Mouse (Mus musculus) kidney, embryonic 15.5 days (tissue): Measurements from ENCODE around the gene Ccdc57. TPM values are rescaled to one million over a fixed set of nuclear protein-coding genes. Genes with fewer than 3 reads are reported as not detected.
"Not testable (repeated sequence)": the region's sequence is repeated elsewhere in the genome, so short reads cannot be mapped to it uniquely, and the experiment has no call there.

Source experiments
- ATAC-seq: fragments of 200-750 bp; cut with Nextera tagmentation; replicated peaks from 2 replicates; pipeline ENCODE4 v1.8.0; 2017; ENCODE audit warnings: moderate TSS enrichment; ENCODE audit not compliant: low FRiP score
- H3K27ac ChIP-seq: fragments of 300-500 bp; sonication (generic); 2 replicates; pipeline ENCODE4 v1.5.1; 2015; ENCODE audit warnings: mild to moderate bottlenecking, inconsistent platforms
- H3K27me3 ChIP-seq: fragments of 300-500 bp; sonication (generic); 2 replicates; pipeline ENCODE4 v1.6.1; 2015; ENCODE audit warnings: inconsistent platforms
- H3K36me3 ChIP-seq: fragments of 300-500 bp; sonication (generic); 2 replicates; pipeline ENCODE4 v1.6.1; 2015; ENCODE audit warnings: inconsistent platforms
- H3K4me1 ChIP-seq: fragments of 300-500 bp; sonication (generic); 2 replicates; pipeline ENCODE4 v1.6.1; 2015; ENCODE audit warnings: inconsistent platforms
- H3K4me2 ChIP-seq: fragments of 300-500 bp; sonication (generic); 2 replicates; pipeline ENCODE4 v1.6.1; 2015; ENCODE audit warnings: moderate library complexity, mild to moderate bottlenecking, inconsistent platforms
- H3K4me3 ChIP-seq: fragments of 300-500 bp; sonication (generic); replicated peaks from 2 replicates; pipeline ENCODE4 v1.5.1; 2015; ENCODE audit warnings: mild to moderate bottlenecking, inconsistent platforms
- H3K9ac ChIP-seq: fragments of 300-500 bp; sonication (generic); 2 replicates; pipeline ENCODE4 v1.6.1; 2015; ENCODE audit warnings: mild to moderate bottlenecking, inconsistent platforms
- H3K9me3 ChIP-seq: fragments of 300-500 bp; sonication (generic); replicated peaks from 2 replicates; pipeline ENCODE4 v1.6.1; 2016; ENCODE audit warnings: inconsistent platforms
- WGBS: fragments of 180-500 bp; shearing (Covaris S2); methylation state at CpG from one replicate; pipeline ENCODE4 v1.1.7; 2015; ENCODE audit warnings: mixed read lengths; 5-methylcytosine and 5-hydroxymethylcytosine counted together
- polyA plus RNA-seq: library from polyadenylated mRNA; unstranded; fragments of >200 nt; fragmentation: Nextera tagmentation; extraction: Ambion mirVana; gene quantifications from 2 replicates; pipeline ENCODE4 v1.2.1, GENCODE M21; 2015

Gene Ccdc57
- polyA plus RNA-seq, 1 experiment from 2014 or later = 8.4 TPM

DNA sequence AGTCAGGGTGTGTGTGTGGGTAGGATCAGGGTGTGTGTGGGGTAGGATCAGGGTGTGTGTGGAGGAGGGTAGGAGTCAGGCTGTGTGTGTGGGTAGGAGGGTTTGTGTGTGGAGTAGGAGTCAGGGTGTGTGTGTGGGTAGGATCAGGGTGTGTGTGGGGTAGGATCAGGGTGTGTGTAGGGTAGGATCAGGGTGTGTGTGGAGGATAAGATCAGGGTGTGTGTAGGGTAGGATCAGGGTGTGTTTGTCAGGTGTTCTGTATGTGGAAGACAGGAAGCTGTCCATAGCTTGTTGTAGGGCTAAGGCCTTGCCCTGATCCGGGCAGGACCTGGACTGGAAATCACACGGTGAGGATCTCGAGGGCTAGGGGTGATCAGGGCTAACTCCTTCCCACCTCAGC is 76.7 kb downstream of the Ccdc57 start:
- not testable (repeated sequence) for H3K27ac ChIP-seq, H3K9me3 ChIP-seq, H3K4me3 ChIP-seq, ATAC-seq, H3K4me2 ChIP-seq, H3K9ac ChIP-seq, H3K27me3 ChIP-seq
- Histone ChIP-seq H3K4me1 (peaks cover 28% of the 10 kb centered on the region), H3K36me3 (peaks cover 42% of the 10 kb centered on the region)
- WGBS = 95% methylated on average over 3 of the region's 3 CpGs

DNA sequence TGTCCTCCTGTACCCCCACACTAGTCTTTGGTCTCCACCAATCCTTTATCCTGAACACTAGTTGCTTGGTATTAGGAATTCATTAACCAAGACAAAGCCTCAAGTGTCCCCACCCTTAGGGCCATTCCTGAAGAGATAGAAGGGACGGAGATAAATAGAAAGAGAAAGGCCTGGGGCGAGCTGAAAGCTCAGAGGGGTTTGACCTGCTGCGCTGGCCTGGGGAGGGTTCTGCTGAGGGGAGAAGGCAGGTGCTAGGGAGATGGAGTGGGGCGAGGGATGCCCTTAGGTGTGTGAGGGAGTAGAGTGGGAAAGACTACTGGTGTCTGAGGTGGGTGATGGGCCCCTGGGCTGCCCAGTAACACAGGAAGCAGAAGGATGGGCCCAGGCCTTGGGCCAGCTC is 78.9 kb downstream of the Ccdc57 start:
- H3K9me3 ChIP-seq = no peaks in the 10 kb centered on the region
- peaks cover 23% of the 10 kb centered on the region; the same call in 1 of the 2 replicates for H3K36me3 ChIP-seq
- 79% methylated on average over 4 of the region's 4 CpGs for WGBS
- H3K27me3 ChIP-seq = no peaks in the 10 kb centered on the region
- no peak overlapping the region for H3K9ac ChIP-seq
- ATAC-seq = no peak
- H3K4me3 ChIP-seq = no peak overlapping the region
- peak overlapping the region; percentile 89 for H3K27ac ChIP-seq
- peaks cover 36% of the 10 kb centered on the region for H3K4me1 ChIP-seq
- H3K4me2 ChIP-seq = no peak overlapping the region

- no peak for ATAC-seq
- Histone ChIP-seq H3K9ac (no peak overlapping the region), H3K4me2 (no peak overlapping the region), H3K27me3 (no peaks in the 10 kb centered on the region), H3K4me1 (peaks cover 36% of the 10 kb centered on the region), H3K4me3 (no peak overlapping the region), H3K27ac (peak overlapping the region; percentile 89), H3K36me3 (peaks cover 16% of the 10 kb centered on the region; the same call in 1 of the 2 replicates), H3K9me3 (no peaks in the 10 kb centered on the region)
- WGBS = 97% methylated on average over 4 of the region's 4 CpGs
Measured at GRCm38 (mm10) chr11:120853158-120853557, 79.5 kb downstream of the Ccdc57 start.

DNA sequence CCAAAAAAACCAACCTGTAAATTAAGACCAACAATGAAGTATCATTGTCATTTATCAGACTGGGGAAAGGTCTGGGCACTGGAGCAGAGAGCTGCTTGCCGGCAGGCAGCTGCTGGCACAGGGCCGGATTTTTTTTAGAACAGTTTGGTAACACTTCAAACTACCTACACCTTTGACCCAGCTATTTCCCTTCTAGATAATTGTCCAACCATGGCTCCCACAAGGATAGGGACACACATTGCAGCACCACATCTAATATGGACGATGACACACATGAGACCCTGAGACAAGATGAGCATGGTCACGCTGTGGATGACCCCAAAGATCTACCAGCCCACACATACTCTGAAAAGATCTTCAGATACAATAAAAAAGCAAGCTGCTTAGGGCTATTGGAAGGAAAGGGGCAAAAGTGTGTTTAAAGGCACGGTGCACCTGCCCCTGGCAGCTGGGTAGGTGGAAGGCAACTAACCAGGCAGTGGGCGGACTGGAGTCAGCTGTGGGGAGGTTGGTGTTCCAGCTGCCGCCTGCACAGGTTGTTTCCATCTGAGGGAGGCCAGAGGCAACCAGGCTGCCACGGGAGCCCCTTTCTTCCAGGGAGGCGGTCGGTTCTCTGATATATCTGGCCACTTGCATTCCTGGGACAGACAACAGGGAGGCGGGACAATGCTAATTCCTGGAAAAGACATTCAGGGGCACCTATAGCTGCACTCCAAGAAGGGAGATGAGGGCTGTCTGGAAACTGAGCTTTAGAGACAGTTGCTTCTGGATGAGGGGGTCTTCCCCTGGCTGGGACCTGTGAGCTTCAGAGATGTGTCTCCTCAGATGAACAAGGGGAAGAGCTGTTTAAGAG is 80.4 kb downstream of the Ccdc57 start:
- no peak overlapping the region for H3K4me2 ChIP-seq
- ATAC-seq = peak; percentile 47; the same call in 1 of the 2 replicates
- H3K27ac ChIP-seq = peak overlapping the region; percentile 89
- no peak overlapping the region for H3K9ac ChIP-seq
- no peaks in the 10 kb centered on the region for H3K27me3 ChIP-seq
- WGBS = 38% methylated on average over 11 of the region's 11 CpGs
- peaks cover 10% of the 10 kb centered on the region; the same call in 1 of the 2 replicates for H3K36me3 ChIP-seq
- H3K4me3 ChIP-seq = no peak overlapping the region
- peaks cover 36% of the 10 kb centered on the region for H3K4me1 ChIP-seq
- H3K9me3 ChIP-seq = no peaks in the 10 kb centered on the region

- Histone ChIP-seq H3K36me3 (peaks cover 4% of the 10 kb centered on the region; the same call in 1 of the 2 replicates), H3K27me3 (no peaks in the 10 kb centered on the region), H3K4me3 (no peak overlapping the region), H3K27ac (peak overlapping the region; percentile 89), H3K9ac (no peak overlapping the region), H3K4me1 (peaks cover 36% of the 10 kb centered on the region), H3K9me3 (no peaks in the 10 kb centered on the region), H3K4me2 (no peak overlapping the region)
- ATAC-seq = no peak
- 53% methylated on average over 2 of the region's 2 CpGs for WGBS
Measured at GRCm38 (mm10) chr11:120851582-120851981, 81.1 kb downstream of the Ccdc57 start.

GRCm38 (mm10) chr11:120851132-120851531 is 81.5 kb downstream of the Ccdc57 start:
- no peak overlapping the region for H3K4me2 ChIP-seq
- H3K4me3 ChIP-seq = no peak overlapping the region
- WGBS = 72% methylated on average over 1 of the region's 1 CpGs
- H3K27me3 ChIP-seq = no peaks in the 10 kb centered on the region
- H3K27ac ChIP-seq = peak overlapping the region; percentile 89
- ATAC-seq = no peak
- H3K4me1 ChIP-seq = peaks cover 36% of the 10 kb centered on the region
- H3K36me3 ChIP-seq = no peaks in the 10 kb centered on the region
- no peak overlapping the region for H3K9ac ChIP-seq
- no peaks in the 10 kb centered on the region for H3K9me3 ChIP-seq

- Histone ChIP-seq H3K4me2 (no peak overlapping the region), H3K9me3 (no peaks in the 10 kb centered on the region), H3K4me1 (peaks cover 36% of the 10 kb centered on the region), H3K9ac (no peak overlapping the region), H3K4me3 (no peak overlapping the region), H3K36me3 (no peaks in the 10 kb centered on the region), H3K27me3 (no peaks in the 10 kb centered on the region), H3K27ac (peak overlapping the region; percentile 89)
- WGBS = 52% methylated on average over 2 of the region's 2 CpGs
- 0 out of 2 replicates have a peak, but pooled peaks have one; percentile 58 for ATAC-seq
Measured at GRCm38 (mm10) chr11:120850331-120851030, 82.2 kb downstream of the Ccdc57 start.

DNA sequence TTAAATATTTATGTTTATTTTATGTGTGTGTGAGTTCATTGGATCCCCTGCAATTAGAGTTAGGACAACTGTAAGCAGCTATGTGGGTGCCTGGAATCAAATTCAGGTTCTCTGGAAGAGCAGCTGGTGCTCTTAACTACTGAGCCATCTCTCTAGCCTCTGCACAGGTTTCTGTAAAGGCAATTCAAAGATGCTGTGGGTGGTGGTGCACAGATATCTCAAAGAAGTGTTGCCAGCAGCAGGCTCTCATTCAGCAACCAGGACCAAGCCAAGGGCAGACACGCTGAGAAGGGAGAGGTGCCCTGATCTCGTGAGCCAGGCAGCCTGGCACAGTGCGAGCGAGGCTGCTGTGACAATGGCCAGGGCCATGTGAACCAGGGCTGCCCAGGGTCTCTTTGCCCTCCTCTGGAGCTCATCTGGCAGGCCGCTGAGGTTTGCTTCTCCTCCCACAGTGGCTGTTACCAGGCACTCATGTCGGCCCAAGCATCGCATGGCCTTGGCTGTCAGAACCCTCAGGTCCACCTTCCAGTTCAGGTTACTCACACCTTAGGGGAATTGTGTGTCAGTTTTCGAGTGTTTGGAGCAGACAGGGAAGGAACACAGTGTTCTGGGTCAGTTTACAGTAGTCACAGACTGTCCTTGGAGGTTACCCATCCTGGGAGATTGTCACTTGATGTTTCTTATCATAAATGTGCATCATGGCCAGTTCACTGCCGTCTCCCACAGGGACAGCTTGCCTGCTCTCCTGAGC is 85.8 kb downstream of the Ccdc57 start:
- no peak for ATAC-seq
- WGBS = 86% methylated on average over 9 of the region's 9 CpGs
- Histone ChIP-seq H3K9me3 (no peaks in the 10 kb centered on the region), H3K4me1 (peaks cover 18% of the 10 kb centered on the region), H3K27me3 (no peaks in the 10 kb centered on the region), H3K4me2 (no peak overlapping the region), H3K9ac (no peak overlapping the region), H3K27ac (no peak overlapping the region), H3K36me3 (no peaks in the 10 kb centered on the region), H3K4me3 (no peak overlapping the region)

DNA sequence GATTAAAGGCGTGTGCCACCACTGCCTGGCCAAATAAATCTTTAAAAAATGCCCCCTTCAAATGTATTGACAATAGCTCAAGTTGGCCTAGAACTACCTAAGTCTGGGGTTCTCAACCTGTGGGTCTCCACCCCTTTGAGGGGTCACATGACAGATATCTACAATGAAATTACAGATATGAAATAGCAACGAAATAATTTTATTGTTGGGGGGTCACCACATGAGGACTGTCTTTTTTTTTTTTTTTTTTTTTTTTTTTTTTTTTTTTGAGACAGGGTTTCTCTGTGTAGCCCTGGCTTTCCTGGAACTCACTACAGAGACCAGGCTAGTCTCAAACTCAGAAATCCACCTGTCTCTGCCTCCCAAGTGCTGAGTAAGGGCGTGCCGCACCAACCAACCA is 88.3 kb downstream of the Ccdc57 start:
- H3K27me3 ChIP-seq = no peaks in the 10 kb centered on the region
- no peak overlapping the region for H3K4me2 ChIP-seq
- H3K27ac ChIP-seq = no peak overlapping the region
- no peak for ATAC-seq
- H3K4me1 ChIP-seq = no peaks in the 10 kb centered on the region
- H3K9me3 ChIP-seq = no peaks in the 10 kb centered on the region
- WGBS = 89% methylated on average over 4 of the region's 4 CpGs
- no peaks in the 10 kb centered on the region for H3K36me3 ChIP-seq
- H3K4me3 ChIP-seq = no peak overlapping the region
- no peak overlapping the region for H3K9ac ChIP-seq

DNA sequence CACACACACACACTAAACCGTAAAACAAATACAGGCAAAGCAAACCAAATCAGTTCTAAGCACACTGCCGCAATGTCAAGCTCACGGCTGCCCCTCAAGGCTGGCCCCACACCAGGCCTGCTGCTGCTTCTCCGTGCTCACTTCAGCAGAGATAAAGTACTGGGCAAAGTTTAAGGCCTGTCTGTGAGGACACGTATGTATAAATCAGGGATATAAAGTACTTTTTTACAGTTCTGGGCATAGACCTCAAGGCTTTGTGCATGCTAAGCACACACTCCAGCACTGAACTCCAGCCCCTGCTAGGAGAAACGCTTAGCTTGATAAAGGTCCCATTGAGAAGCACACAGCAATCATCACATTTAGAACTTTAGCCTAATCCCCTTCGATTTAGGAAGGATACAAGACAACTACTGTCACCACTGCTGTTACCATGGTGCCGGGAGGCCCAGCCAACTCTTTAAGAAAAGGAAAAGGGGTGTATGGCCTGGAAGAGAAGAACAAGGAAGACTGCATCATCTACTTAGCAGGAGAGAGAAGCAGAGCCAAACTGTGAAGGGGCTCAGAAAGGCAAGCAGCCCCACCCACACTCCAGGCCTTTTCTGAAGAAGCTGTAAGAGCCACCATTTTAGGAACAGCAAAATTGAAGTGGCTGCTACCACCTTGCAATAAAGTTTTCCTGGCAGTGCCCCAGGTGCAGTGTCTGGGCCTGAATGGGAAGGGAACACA is 99.0 kb downstream of the Ccdc57 start:
- ATAC-seq = no peak
- no peaks in the 10 kb centered on the region for H3K9me3 ChIP-seq
- H3K9ac ChIP-seq = no peak overlapping the region
- H3K36me3 ChIP-seq = no peaks in the 10 kb centered on the region
- H3K4me3 ChIP-seq = no peak overlapping the region
- WGBS = 64% methylated on average over 8 of the region's 8 CpGs
- H3K4me2 ChIP-seq = no peak overlapping the region
- peak overlapping the region; percentile 34 for H3K27ac ChIP-seq
- H3K27me3 ChIP-seq = no peaks in the 10 kb centered on the region
- H3K4me1 ChIP-seq = 0 out of 2 replicates have a peak, but pooled peaks cover 2% of the 10 kb centered on the region

DNA sequence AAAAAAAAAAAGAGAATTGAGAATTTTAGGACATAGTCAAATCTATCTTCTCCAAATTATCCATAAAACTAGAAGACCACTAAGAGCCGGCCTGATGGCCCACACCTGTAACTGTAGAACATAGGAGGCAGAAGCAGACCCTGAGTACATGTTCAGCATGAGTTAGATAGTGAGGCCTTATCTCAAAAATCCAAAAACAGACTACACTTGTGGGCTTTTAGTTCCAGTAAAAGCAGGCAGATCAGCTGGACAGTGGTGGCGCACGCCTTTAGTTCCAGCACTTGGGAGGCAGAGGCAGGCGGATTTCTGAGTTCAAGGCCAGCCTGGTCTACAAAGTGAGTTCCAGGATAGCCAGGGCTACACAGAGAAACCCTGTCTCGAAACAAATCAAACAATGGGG is 99.7 kb downstream of the Ccdc57 start:
- not testable (repeated sequence) for H3K4me3 ChIP-seq, H3K4me1 ChIP-seq, H3K4me2 ChIP-seq, H3K36me3 ChIP-seq, ATAC-seq, H3K27me3 ChIP-seq, H3K9me3 ChIP-seq, H3K9ac ChIP-seq, H3K27ac ChIP-seq
- 91% methylated on average over 5 of the region's 5 CpGs for WGBS
